Mouse (Mus musculus): ENCODE measurements around the gene Gm13279. TPM values are rescaled to one million over a fixed set of nuclear protein-coding genes. Genes with fewer than 3 reads are reported as not detected.
A peak's percentile ranks its signal among the peaks of the same experiment; 100 is the strongest.

Gm13279 gene
- polyA plus RNA-seq, 1 experiment from 2014 or later, result not detected

- H3K4me1 ChIP-seq (ENCODE audit: insufficient read depth), result no peaks in the 10 kb centered on the region
- no peak overlapping the region for H3K9ac ChIP-seq (replicated peaks)
- no peaks in the 10 kb centered on the region for H3K36me3 ChIP-seq (replicated peaks; ENCODE audit: insufficient read depth, low read length)
- no peak overlapping the region for H3K27ac ChIP-seq (ENCODE audit: low read depth)
- no peaks in the 10 kb centered on the region for H3K9me3 ChIP-seq (ENCODE audit: low read length)
- 28% methylated on average over 3 of the region's 3 CpGs for WGBS (ENCODE audit: insufficient replicate concordance)
- H3K4me2 ChIP-seq (ENCODE audit: low read depth, low read length), result no peak overlapping the region
- no peak overlapping the region for H3K4me3 ChIP-seq (ENCODE audit: low read depth, low read length)
- TF ChIP-seq CTCF (IDR thresholded peaks at IDR 0.05; ENCODE audit: low read depth) (peak; percentile 51), EP300 (IDR thresholded peaks at IDR 0.05; ENCODE audit: low read depth) (no peak)
- DNase-seq (no peak), ATAC-seq (no peak)
- H3K27me3 ChIP-seq (ENCODE audit: insufficient read depth, low read length), result no peaks in the 10 kb centered on the region
Observed at GRCm38 (mm10) chr4:88838828-88839227, 41.6 kb downstream of the Gm13279 start.

GRCm38 (mm10) chr4:88840058-88840457 is 42.9 kb downstream of the Gm13279 start:
- Histone ChIP-seq H3K4me3 (ENCODE audit: low read depth, low read length) (no peak overlapping the region), H3K36me3 (replicated peaks; ENCODE audit: insufficient read depth, low read length) (no peaks in the 10 kb centered on the region), H3K4me2 (ENCODE audit: low read depth, low read length) (no peak overlapping the region), H3K9me3 (ENCODE audit: low read length) (no peaks in the 10 kb centered on the region), H3K4me1 (ENCODE audit: insufficient read depth) (no peaks in the 10 kb centered on the region), H3K27ac (ENCODE audit: low read depth) (no peak overlapping the region), H3K9ac (replicated peaks) (no peak overlapping the region), H3K27me3 (ENCODE audit: insufficient read depth, low read length) (no peaks in the 10 kb centered on the region)
- no peak for DNase-seq
- no peak for ATAC-seq
- TF ChIP-seq CTCF (IDR thresholded peaks at IDR 0.05; ENCODE audit: low read depth) (no peak), EP300 (IDR thresholded peaks at IDR 0.05; ENCODE audit: low read depth) (no peak)
- whole genome bisulfite sequencing (ENCODE audit: insufficient replicate concordance), result 45% methylated on average over 3 of the region's 3 CpGs

- no peak for TF ChIP-seq CTCF (IDR thresholded peaks at IDR 0.05; ENCODE audit: low read depth)
- no peak for TF ChIP-seq EP300 (IDR thresholded peaks at IDR 0.05; ENCODE audit: low read depth)
- ATAC-seq (no peak), DNase-seq (no peak)
- 63% methylated on average over 2 of the region's 2 CpGs for WGBS (ENCODE audit: insufficient replicate concordance)
- Histone ChIP-seq H3K4me2 (ENCODE audit: low read depth, low read length) (no peak within 1 kb of the TSS), H3K4me3 (ENCODE audit: low read depth, low read length) (no peak within 1 kb of the TSS), H3K4me1 (ENCODE audit: insufficient read depth) (no peaks in the 10 kb centered on the region), H3K9me3 (ENCODE audit: low read length) (no peaks in the 10 kb centered on the region), H3K27ac (ENCODE audit: low read depth) (no peak within 1 kb of the TSS), H3K36me3 (replicated peaks; ENCODE audit: insufficient read depth, low read length) (no peaks in the 10 kb centered on the region), H3K27me3 (ENCODE audit: insufficient read depth, low read length) (no peaks in the 10 kb centered on the region), H3K9ac (replicated peaks) (no peak within 1 kb of the TSS)
Observed at GRCm38 (mm10) chr4:88841438-88841911, 44.3 kb downstream of the Gm13279 start, which contains the start of gene Ifna4. Ifna4 (plus strand) TSS chr4:88841861.

- Histone ChIP-seq H3K9me3 (ENCODE audit: low read length) (no peaks in the 10 kb centered on the region), H3K9ac (replicated peaks) (no peak overlapping the region), H3K36me3 (replicated peaks; ENCODE audit: insufficient read depth, low read length) (no peaks in the 10 kb centered on the region), H3K27ac (ENCODE audit: low read depth) (no peak overlapping the region), H3K4me2 (ENCODE audit: low read depth, low read length) (no peak overlapping the region), H3K4me1 (ENCODE audit: insufficient read depth) (no peaks in the 10 kb centered on the region), H3K4me3 (ENCODE audit: low read depth, low read length) (no peak overlapping the region), H3K27me3 (ENCODE audit: insufficient read depth, low read length) (no peaks in the 10 kb centered on the region)
- WGBS (ENCODE audit: insufficient replicate concordance), result 29% methylated on average over 2 of the region's 2 CpGs
- TF ChIP-seq EP300 (IDR thresholded peaks at IDR 0.05; ENCODE audit: low read depth) (no peak), CTCF (IDR thresholded peaks at IDR 0.05; ENCODE audit: low read depth) (no peak; the same call in 1 of the 2 replicates)
- DNase-seq (no peak), ATAC-seq (no peak)
Observed at GRCm38 (mm10) chr4:88845334-88845733, 48.1 kb downstream of the Gm13279 start.

Other genes starting within 250 kb of the Gm13279 start
- gene Ifna15, start 239.2 kb upstream of the Gm13279 start, polyA plus RNA-seq (2015; fragmentation: Nextera tagmentation; extraction: Ambion mirVana), result not detected in 2 replicates
- gene Ifna14, start 225.6 kb upstream of the Gm13279 start, polyA plus RNA-seq (2015; fragmentation: Nextera tagmentation; extraction: Ambion mirVana), result not detected in 2 replicates
- not detected in 2 replicates for gene Ifna9, start 205.0 kb upstream of the Gm13279 start, polyA plus RNA-seq (2015; fragmentation: Nextera tagmentation; extraction: Ambion mirVana)
- not detected in 2 replicates for gene Ifna12, start 194.0 kb upstream of the Gm13279 start, polyA plus RNA-seq (2015; fragmentation: Nextera tagmentation; extraction: Ambion mirVana)
- not detected in 2 replicates for gene C87499, start 163.0 kb upstream of the Gm13279 start, polyA plus RNA-seq (2015; fragmentation: Nextera tagmentation; extraction: Ambion mirVana)
- gene Ifna13, start 152.9 kb upstream of the Gm13279 start, polyA plus RNA-seq (2015; fragmentation: Nextera tagmentation; extraction: Ambion mirVana), result not detected in 2 replicates
- gene Ifna16, start 120.5 kb upstream of the Gm13279 start, polyA plus RNA-seq (2015; fragmentation: Nextera tagmentation; extraction: Ambion mirVana), result not detected in 2 replicates
- not detected in 2 replicates for gene Ifna2, start 113.5 kb upstream of the Gm13279 start, polyA plus RNA-seq (2015; fragmentation: Nextera tagmentation; extraction: Ambion mirVana)
- gene Ifnab, start 106.0 kb upstream of the Gm13279 start, polyA plus RNA-seq (2015; fragmentation: Nextera tagmentation; extraction: Ambion mirVana), result not detected in 2 replicates
- 0.15 and 0.22 TPM in 2 replicates for gene Gm26566, start 75.6 kb upstream of the Gm13279 start, polyA plus RNA-seq (2015; fragmentation: Nextera tagmentation; extraction: Ambion mirVana)
- 18.6 and 20.1 TPM in 2 replicates for gene Klhl9, start 74.9 kb upstream of the Gm13279 start, polyA plus RNA-seq (2015; fragmentation: Nextera tagmentation; extraction: Ambion mirVana)
- not detected in 2 replicates for gene Gm13271, start 42.5 kb upstream of the Gm13279 start, polyA plus RNA-seq (2015; fragmentation: Nextera tagmentation; extraction: Ambion mirVana)
- gene Gm13283, start 37.3 kb upstream of the Gm13279 start, polyA plus RNA-seq (2015; fragmentation: Nextera tagmentation; extraction: Ambion mirVana), result 0.13 TPM in 1 of 2 replicates, not detected in the other
- gene Gm13290, start 23.6 kb upstream of the Gm13279 start, polyA plus RNA-seq (2015; fragmentation: Nextera tagmentation; extraction: Ambion mirVana), result not detected in 2 replicates
- gene Gm13289, start 20.5 kb upstream of the Gm13279 start, polyA plus RNA-seq (2015; fragmentation: Nextera tagmentation; extraction: Ambion mirVana), result not detected in 2 replicates
- not detected in 2 replicates for gene Gm13272, start 17.5 kb upstream of the Gm13279 start, polyA plus RNA-seq (2015; fragmentation: Nextera tagmentation; extraction: Ambion mirVana)
- gene Ifnz, start 15.3 kb upstream of the Gm13279 start, polyA plus RNA-seq (2015; fragmentation: Nextera tagmentation; extraction: Ambion mirVana), result not detected in 2 replicates
- not detected in 2 replicates for gene Gm13276, start 11.7 kb upstream of the Gm13279 start, polyA plus RNA-seq (2015; fragmentation: Nextera tagmentation; extraction: Ambion mirVana)
- not detected in 2 replicates for gene Gm13277, start 8.8 kb upstream of the Gm13279 start, polyA plus RNA-seq (2015; fragmentation: Nextera tagmentation; extraction: Ambion mirVana)
- gene Gm13278, start 5.8 kb upstream of the Gm13279 start, polyA plus RNA-seq (2015; fragmentation: Nextera tagmentation; extraction: Ambion mirVana), result not detected in 2 replicates
- gene Gm13275, start 2.9 kb upstream of the Gm13279 start, polyA plus RNA-seq (2015; fragmentation: Nextera tagmentation; extraction: Ambion mirVana), result not detected in 2 replicates
- 0.17 and 0.25 TPM in 2 replicates for gene Gm13285, start 2.3 kb downstream of the Gm13279 start, polyA plus RNA-seq (2015; fragmentation: Nextera tagmentation; extraction: Ambion mirVana)
- gene Gm13287, start 5.9 kb downstream of the Gm13279 start, polyA plus RNA-seq (2015; fragmentation: Nextera tagmentation; extraction: Ambion mirVana), result not detected in 2 replicates
- not detected in 2 replicates for gene Gm13288, start 8.1 kb downstream of the Gm13279 start, polyA plus RNA-seq (2015; fragmentation: Nextera tagmentation; extraction: Ambion mirVana)
- not detected in 2 replicates for gene Ifna7, start 18.8 kb downstream of the Gm13279 start, polyA plus RNA-seq (2015; fragmentation: Nextera tagmentation; extraction: Ambion mirVana)
- gene Ifna11, start 22.6 kb downstream of the Gm13279 start, polyA plus RNA-seq (2015; fragmentation: Nextera tagmentation; extraction: Ambion mirVana), result not detected in 2 replicates
- gene Ifna6, start 30.0 kb downstream of the Gm13279 start, polyA plus RNA-seq (2015; fragmentation: Nextera tagmentation; extraction: Ambion mirVana), result not detected in 2 replicates
- gene Ifna5, start 38.1 kb downstream of the Gm13279 start, polyA plus RNA-seq (2015; fragmentation: Nextera tagmentation; extraction: Ambion mirVana), result not detected in 2 replicates
- gene Ifna4, start 44.5 kb downstream of the Gm13279 start, polyA plus RNA-seq (2015; fragmentation: Nextera tagmentation; extraction: Ambion mirVana), result not detected in 2 replicates
- not detected in 2 replicates for gene Ifna1, start 52.7 kb downstream of the Gm13279 start, polyA plus RNA-seq (2015; fragmentation: Nextera tagmentation; extraction: Ambion mirVana)
- gene Ifne, start 82.8 kb downstream of the Gm13279 start, polyA plus RNA-seq (2015; fragmentation: Nextera tagmentation; extraction: Ambion mirVana), result not detected in 2 replicates